Mouse (Mus musculus) CH12.LX (cell line): ENCODE results near the gene Amigo3.

ENCODE experiments used
- BHLHE40 ChIP-seq: IDR thresholded peaks from 2 replicates; pipeline ENCODE4 v1.6.1; 2011; ENCODE audit warnings: mild to moderate bottlenecking, low read depth, low read length, improper control_type of control experiment
- CHD1 ChIP-seq: IDR thresholded peaks from 2 replicates; pipeline ENCODE4 v1.6.1; 2012; ENCODE audit warnings: low read depth, low read length, improper control_type of control experiment, inconsistent platforms
- CTCF ChIP-seq, 2 experiments: IDR thresholded peaks in 1 of 2; conservative IDR thresholded peaks in 1 of 2; 2 replicates each; pipeline ENCODE4 v1.5.1; 2011 to 2012; ENCODE audit warnings: low read depth in 2 of 2, low read length in 2 of 2, improper control_type of control experiment in 1 of 2, inconsistent platforms in 1 of 2, mild to moderate bottlenecking in 1 of 2, moderate library complexity in 1 of 2
- GABPA ChIP-seq: IDR thresholded peaks from 2 replicates; pipeline ENCODE4 v1.6.1; 2012; ENCODE audit warnings: low read depth, low read length, improper control_type of control experiment, inconsistent platforms; ENCODE audit not compliant: insufficient replicate concordance
- PAX5 ChIP-seq: IDR thresholded peaks from 2 replicates; pipeline ENCODE4 v1.6.1; 2012; ENCODE audit warnings: low read length, inconsistent platforms, mixed read lengths
- POLR2A ChIP-seq: IDR thresholded peaks from 2 replicates; pipeline ENCODE4 v1.6.1; 2011; ENCODE audit warnings: low read depth, mild to moderate bottlenecking, improper control_type of control experiment, low read length
- RAD21 ChIP-seq: IDR thresholded peaks from 2 replicates; pipeline ENCODE4 v1.6.1; 2011; ENCODE audit warnings: low read depth, mild to moderate bottlenecking, low read length, improper control_type of control experiment, moderate library complexity
- SMC3 ChIP-seq: IDR thresholded peaks from 2 replicates; pipeline ENCODE4 v1.6.1; 2011; ENCODE audit warnings: low read depth, low read length, improper control_type of control experiment
- TCF12 ChIP-seq: IDR thresholded peaks from 2 replicates; pipeline ENCODE4 v1.6.1; 2014; ENCODE audit warnings: low read depth, mild to moderate bottlenecking, inconsistent platforms, low read length, improper control_type of control experiment
- UBTF ChIP-seq: IDR thresholded peaks from 2 replicates; pipeline ENCODE4 v1.6.1; 2012; ENCODE audit warnings: low read depth, mild to moderate bottlenecking, inconsistent platforms, low read length, improper control_type of control experiment, moderate library complexity
- ZC3H11A ChIP-seq: IDR thresholded peaks from 2 replicates; pipeline ENCODE4 v1.6.1; 2012; ENCODE audit warnings: low read depth, mild to moderate bottlenecking, inconsistent platforms, low read length, improper control_type of control experiment

DNA sequence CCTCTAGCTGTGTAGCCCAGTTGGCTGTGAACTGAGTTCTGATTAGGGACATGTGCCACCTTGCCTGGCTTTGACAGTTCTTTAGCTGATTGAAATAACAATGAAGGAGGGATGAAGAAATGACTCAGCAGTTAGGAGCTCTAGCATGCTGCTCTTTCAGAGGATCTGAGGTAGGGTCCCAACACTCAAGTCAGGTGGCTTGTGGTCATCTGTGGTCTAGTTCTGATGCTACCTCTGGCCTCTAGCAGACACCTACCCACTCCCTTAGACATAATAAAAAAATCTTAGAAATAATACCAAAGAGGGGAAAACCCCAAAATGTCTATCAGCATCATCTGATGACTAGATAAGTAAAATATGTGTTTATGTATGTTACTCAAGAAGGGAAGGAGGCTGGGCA lies 42.6 kb upstream of the Amigo3 start:
- no peak for TF ChIP-seq GABPA
- TF ChIP-seq POLR2A, result no peak
- TF ChIP-seq CHD1, result no peak
- TF ChIP-seq SMC3, result no peak
- TF ChIP-seq UBTF, result no peak
- TF ChIP-seq RAD21, result no peak
- TF ChIP-seq CTCF (conservative IDR thresholded peaks at IDR 0.05 in 1 of 2, IDR thresholded peaks at IDR 0.05 in 1 of 2; ENCODE audit: low read depth in 2 of 2, low read length in 2 of 2), result no peak
- 0 out of 2 replicates have a peak, but pooled peaks have one; percentile 39 for TF ChIP-seq BHLHE40
- TF ChIP-seq TCF12, result no peak
- TF ChIP-seq PAX5, result no peak
- TF ChIP-seq ZC3H11A, result no peak
